Mouse (Mus musculus) lung, postnatal 0 days (tissue): ENCODE data around the gene Ccdc191. TPM values are rescaled to one million over a fixed set of nuclear protein-coding genes. Genes with fewer than 3 reads are reported as not detected.

Source experiments
- ATAC-seq: fragments of 200-750 bp; cut with Nextera tagmentation; 2 replicates; pipeline ENCODE4 v1.8.0; 2017; ENCODE audit warnings: moderate library complexity
- DNase-seq: peaks from one replicate; pipeline ENCODE4 v3.0.0-alpha.2; 2016; ENCODE audit warnings: low spot score
- H3K27ac ChIP-seq: fragments of 300-500 bp; sonication (generic); 2 replicates; pipeline ENCODE4 v1.5.1; 2014; ENCODE audit warnings: antibody characterized with exemption, mild to moderate bottlenecking, low read length, mixed read lengths
- H3K27me3 ChIP-seq: fragments of 300-500 bp; sonication (generic); replicated peaks from 2 replicates; pipeline ENCODE4 v1.6.1; 2014; ENCODE audit warnings: low read length, mixed read lengths; ENCODE audit not compliant: insufficient read depth
- H3K36me3 ChIP-seq: fragments of 300-500 bp; sonication (generic); 2 replicates; pipeline ENCODE4 v1.6.1; 2014; ENCODE audit warnings: low read length, mixed read lengths; ENCODE audit not compliant: insufficient read depth
- H3K4me1 ChIP-seq: fragments of 300-500 bp; sonication (generic); 2 replicates; pipeline ENCODE4 v1.6.1; 2014; ENCODE audit warnings: antibody characterized with exemption, low read depth, low read length, mixed read lengths; ENCODE audit not compliant: insufficient read depth
- H3K4me2 ChIP-seq: fragments of 300-500 bp; sonication (generic); replicated peaks from 2 replicates; pipeline ENCODE4 v1.6.1; 2014; ENCODE audit warnings: low read depth, mild to moderate bottlenecking, low read length, moderate library complexity, mixed read lengths
- H3K4me3 ChIP-seq: fragments of 300-500 bp; sonication (generic); 2 replicates; pipeline ENCODE4 v1.5.1; 2014; ENCODE audit warnings: low read depth, low read length
- H3K9ac ChIP-seq: fragments of 300-500 bp; sonication (generic); replicated peaks from 2 replicates; pipeline ENCODE4 v1.6.1; 2014; ENCODE audit warnings: low read depth, mild to moderate bottlenecking
- H3K9me3 ChIP-seq: fragments of 300-500 bp; sonication (generic); 2 replicates; pipeline ENCODE4 v1.6.1; 2016; ENCODE audit warnings: low read length, mixed read lengths
- CTCF ChIP-seq: IDR thresholded peaks from 2 replicates; pipeline ENCODE4 v1.5.1; 2016; ENCODE audit warnings: antibody characterized with exemption, mild to moderate bottlenecking
- EP300 ChIP-seq: IDR thresholded peaks from 2 replicates; pipeline ENCODE4 v1.6.1; 2016; ENCODE audit warnings: antibody characterized with exemption, mild to moderate bottlenecking, control low read depth
- WGBS: fragments of 180-500 bp; shearing (Covaris S2); extraction: QIAGEN DNeasy Blood & Tissue Kit; methylation state at CpG from one replicate; pipeline ENCODE4 v1.1.7; 2014; 5-methylcytosine and 5-hydroxymethylcytosine counted together
- polyA plus RNA-seq: library from polyadenylated mRNA; unstranded; fragments of >200 nt; fragmentation: Nextera tagmentation; extraction: Ambion mirVana; gene quantifications from 2 replicates; pipeline ENCODE4 v1.2.1, GENCODE M21; 2015

Ccdc191 gene
- polyA plus RNA-seq, 1 experiment from 2014 or later, result 11.0 TPM

DNA sequence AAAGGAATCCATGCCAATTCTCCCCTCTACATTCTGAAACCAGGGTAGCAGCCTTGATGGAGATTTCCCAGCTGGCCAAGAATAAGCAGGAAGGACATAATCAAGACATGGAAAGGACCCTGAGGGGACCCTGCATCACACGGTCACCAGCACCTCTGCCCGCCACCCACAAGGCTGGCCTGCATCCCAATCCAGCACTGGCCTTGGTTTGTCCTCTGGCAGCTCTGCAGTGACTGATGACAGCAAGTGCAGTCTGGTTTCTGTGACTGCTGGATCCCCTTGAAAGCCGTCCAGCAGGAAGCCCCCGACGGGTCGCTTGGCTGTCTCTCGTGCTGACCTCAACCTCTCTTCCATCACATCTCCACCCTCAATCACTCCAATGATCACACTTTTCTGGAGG lies 18.2 kb upstream of the Ccdc191 start:
- no peaks in the 10 kb centered on the region for H3K4me1 ChIP-seq
- no peaks in the 10 kb centered on the region for H3K9me3 ChIP-seq
- H3K27ac ChIP-seq, result no peak overlapping the region
- H3K9ac ChIP-seq, result no peak overlapping the region
- 73% methylated on average over 7 of the region's 7 CpGs for WGBS
- no peaks in the 10 kb centered on the region for H3K27me3 ChIP-seq
- no peak for DNase-seq
- TF ChIP-seq EP300 (no peak), CTCF (no peak)
- H3K4me3 ChIP-seq, result no peak overlapping the region
- H3K4me2 ChIP-seq, result no peak overlapping the region
- ATAC-seq, result no peak
- H3K36me3 ChIP-seq, result peaks cover 15% of the 10 kb centered on the region; the same call in 1 of the 2 replicates

- WGBS, result 82% methylated on average over 6 of the region's 6 CpGs
- DNase-seq (no peak), ATAC-seq (no peak)
- Histone ChIP-seq H3K36me3 (peaks cover 5% of the 10 kb centered on the region; the same call in 1 of the 2 replicates), H3K4me1 (no peaks in the 10 kb centered on the region), H3K27me3 (no peaks in the 10 kb centered on the region), H3K4me2 (no peak overlapping the region), H3K9me3 (no peaks in the 10 kb centered on the region), H3K27ac (no peak overlapping the region), H3K4me3 (no peak overlapping the region), H3K9ac (no peak overlapping the region)
- TF ChIP-seq CTCF, result no peak
Observed at GRCm38 (mm10) chr16:43879769-43880168, 9.8 kb upstream of the Ccdc191 start.

DNA sequence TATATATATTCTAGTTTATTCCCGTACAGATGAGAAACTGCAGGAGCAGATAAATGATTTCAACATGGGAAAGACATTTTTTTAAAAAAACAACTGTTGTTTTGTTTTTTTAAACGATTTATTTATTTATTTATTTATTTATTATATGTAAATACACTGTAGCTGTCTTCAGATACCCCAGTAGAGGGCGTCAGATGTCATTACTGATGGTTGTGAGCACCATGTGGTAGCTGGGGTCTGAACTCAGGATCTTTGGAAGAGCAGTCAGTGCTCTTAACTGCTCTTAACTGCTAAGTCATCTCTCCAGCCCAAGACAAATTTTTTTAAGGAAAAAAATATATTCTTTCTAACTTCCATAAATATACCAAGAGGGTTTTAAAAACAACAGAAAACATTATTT lies 8.0 kb upstream of the Ccdc191 start:
- TF ChIP-seq EP300 (no peak), CTCF (peak; percentile 32; the same call in 1 of the 2 replicates)
- H3K27me3 ChIP-seq, result no peaks in the 10 kb centered on the region
- H3K4me2 ChIP-seq, result no peak overlapping the region
- H3K27ac ChIP-seq, result no peak overlapping the region
- no peak overlapping the region for H3K9ac ChIP-seq
- no peaks in the 10 kb centered on the region for H3K4me1 ChIP-seq
- no peak for DNase-seq
- no peak for ATAC-seq
- H3K36me3 ChIP-seq, result peaks cover under 1% of the 10 kb centered on the region; the same call in 1 of the 2 replicates
- no peaks in the 10 kb centered on the region for H3K9me3 ChIP-seq
- no peak overlapping the region for H3K4me3 ChIP-seq
- WGBS, result 60% methylated on average over 3 of the region's 3 CpGs

DNA sequence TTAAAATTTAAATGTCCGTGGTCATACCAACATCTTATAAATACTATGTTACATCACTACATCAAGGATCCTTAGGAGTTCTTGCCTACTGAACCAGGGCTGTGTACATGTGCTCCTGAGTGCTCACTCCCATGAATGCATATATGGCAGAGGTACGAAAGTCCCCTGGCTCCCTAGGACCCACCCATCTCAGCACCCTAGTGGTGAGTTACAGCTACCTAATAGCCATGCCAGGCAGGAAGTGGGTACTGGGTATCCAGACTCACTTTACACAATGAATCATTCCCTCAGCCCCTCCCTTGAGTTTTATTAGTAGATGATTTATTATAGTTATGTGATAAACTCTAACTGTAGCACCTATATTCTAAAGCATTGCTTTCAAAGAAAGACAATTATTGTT lies 7.3 kb upstream of the Ccdc191 start:
- DNase-seq (no peak), ATAC-seq (no peak)
- H3K27ac ChIP-seq, result no peak overlapping the region
- H3K4me2 ChIP-seq, result no peak overlapping the region
- whole genome bisulfite sequencing, result 95% methylated on average over 2 of the region's 2 CpGs
- H3K9ac ChIP-seq, result no peak overlapping the region
- H3K36me3 ChIP-seq, result no peaks in the 10 kb centered on the region
- H3K27me3 ChIP-seq, result no peaks in the 10 kb centered on the region
- H3K9me3 ChIP-seq, result no peaks in the 10 kb centered on the region
- H3K4me1 ChIP-seq, result no peaks in the 10 kb centered on the region
- H3K4me3 ChIP-seq, result no peak overlapping the region
- no peak for TF ChIP-seq EP300
- no peak for TF ChIP-seq CTCF

DNA sequence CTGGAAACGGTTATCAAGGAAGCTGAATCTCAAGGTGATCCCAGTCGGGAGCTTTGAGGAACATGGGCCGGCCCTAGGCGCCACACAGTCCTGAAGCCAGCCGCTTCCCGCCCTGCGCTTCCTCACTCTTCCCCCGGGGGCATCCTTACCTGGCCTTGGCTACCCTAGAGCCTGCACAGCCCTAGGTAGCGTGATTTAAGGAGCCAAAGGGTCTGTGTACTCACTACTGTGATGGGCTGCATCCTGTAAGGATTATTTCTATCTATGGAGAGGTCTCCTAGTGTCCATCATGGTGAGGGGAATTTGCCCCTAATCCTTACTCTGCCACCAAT lies 371 bp downstream of the Ccdc191 start:
- DNase-seq (no peak), ATAC-seq (peak; percentile 95)
- Histone ChIP-seq H3K9me3 (no peaks in the 10 kb centered on the region), H3K4me3 (peak overlapping the region; percentile 58), H3K4me1 (peaks cover 6% of the 10 kb centered on the region; the same call in 1 of the 2 replicates), H3K27me3 (no peaks in the 10 kb centered on the region), H3K9ac (peak overlapping the region; percentile 69), H3K4me2 (peak overlapping the region; percentile 63), H3K27ac (peak overlapping the region; percentile 47), H3K36me3 (no peaks in the 10 kb centered on the region)
- TF ChIP-seq CTCF, result peak; percentile 66
- TF ChIP-seq EP300, result no peak
- 2% methylated on average over 9 of the region's 9 CpGs for WGBS

DNA sequence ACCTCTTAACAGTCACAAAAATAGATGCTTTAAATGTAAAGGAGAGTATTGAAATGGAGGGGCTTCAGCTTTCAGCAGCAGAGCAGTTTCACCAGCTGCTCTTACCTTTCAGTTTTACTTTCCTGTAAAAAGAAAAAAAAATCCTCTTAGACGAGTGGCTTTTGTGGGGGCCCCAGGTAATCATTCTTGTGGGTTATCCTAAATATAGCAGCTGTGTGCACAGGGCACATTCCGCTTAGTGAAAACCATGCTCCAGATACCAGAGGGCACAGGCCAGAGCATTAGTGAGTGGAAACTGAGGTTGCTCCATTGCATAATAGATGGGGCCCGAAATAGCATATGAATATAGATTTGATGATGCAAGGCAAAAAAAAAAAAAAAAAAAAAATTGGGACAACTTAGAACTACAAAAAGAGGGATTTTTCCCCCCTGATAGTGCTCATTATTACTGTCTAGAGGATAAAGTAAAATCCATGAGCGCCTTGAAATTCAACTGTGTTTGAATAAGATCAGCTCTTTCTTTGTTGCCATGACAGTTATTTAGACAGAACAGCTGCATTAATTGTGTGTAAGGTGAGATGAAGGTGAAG lies 1.2 kb downstream of the Ccdc191 start:
- 67% methylated on average over 4 of the region's 4 CpGs for WGBS
- Histone ChIP-seq H3K4me2 (0 out of 2 replicates have a peak overlapping the region, but pooled peaks have one; percentile 63), H3K9ac (no peak overlapping the region), H3K4me3 (no peak overlapping the region), H3K4me1 (peaks cover 6% of the 10 kb centered on the region; the same call in 1 of the 2 replicates), H3K9me3 (no peaks in the 10 kb centered on the region), H3K36me3 (no peaks in the 10 kb centered on the region), H3K27me3 (no peaks in the 10 kb centered on the region), H3K27ac (no peak overlapping the region)
- ATAC-seq (no peak), DNase-seq (no peak)
- no peak for TF ChIP-seq EP300
- no peak for TF ChIP-seq CTCF

- no peak for DNase-seq
- Histone ChIP-seq H3K36me3 (no peaks in the 10 kb centered on the region), H3K9ac (no peak overlapping the region), H3K4me2 (no peak overlapping the region), H3K9me3 (no peaks in the 10 kb centered on the region), H3K27me3 (no peaks in the 10 kb centered on the region), H3K4me1 (peaks cover 6% of the 10 kb centered on the region; the same call in 1 of the 2 replicates), H3K27ac (no peak overlapping the region), H3K4me3 (no peak overlapping the region)
- TF ChIP-seq EP300 (no peak), CTCF (no peak)
- WGBS, result 87% methylated on average over 8 of the region's 8 CpGs
- no peak for ATAC-seq
Observed at GRCm38 (mm10) chr16:43894501-43894900, 4.9 kb downstream of the Ccdc191 start.
